Mouse (Mus musculus) brain, adult 10 weeks (tissue): Measurements from ENCODE around the gene Jpt2. TPM values are rescaled to one million over a fixed set of nuclear protein-coding genes. Genes with fewer than 3 reads are reported as not detected.

Experiments used
- polyA plus RNA-seq: library from polyadenylated mRNA; stranded (reverse); fragments of 350-450 nt; fragmentation: Illumina TruSeq; extraction: RNeasy Lipid Tissue Mini Kit (QIAGEN cat#74804); gene quantifications from one replicate; pipeline ENCODE4 v1.2.3, GENCODE M21; 2015; ENCODE audit warnings: low read depth, low replicate concordance

The Jpt2 gene
- 7.4 TPM for polyA plus RNA-seq

GRCm38 (mm10) chr17:24960135-24960851 is at the start of gene Jpt2:
Gene Jpt2, minus strand, starts transcription at chr17:24960689.

GRCm38 (mm10) chr17:24936259-24937237 is 23.9 kb downstream of the Jpt2 start, which contains the start of gene Mapk8ip3:
Gene Mapk8ip3, minus strand, starts transcription at chr17:24936977.

GRCm38 (mm10) chr17:24896241-24896992 is 64.1 kb downstream of the Jpt2 start, which contains the start of gene Nme3:
Gene Nme3, plus strand, starts transcription at chr17:24896500.

DNA sequence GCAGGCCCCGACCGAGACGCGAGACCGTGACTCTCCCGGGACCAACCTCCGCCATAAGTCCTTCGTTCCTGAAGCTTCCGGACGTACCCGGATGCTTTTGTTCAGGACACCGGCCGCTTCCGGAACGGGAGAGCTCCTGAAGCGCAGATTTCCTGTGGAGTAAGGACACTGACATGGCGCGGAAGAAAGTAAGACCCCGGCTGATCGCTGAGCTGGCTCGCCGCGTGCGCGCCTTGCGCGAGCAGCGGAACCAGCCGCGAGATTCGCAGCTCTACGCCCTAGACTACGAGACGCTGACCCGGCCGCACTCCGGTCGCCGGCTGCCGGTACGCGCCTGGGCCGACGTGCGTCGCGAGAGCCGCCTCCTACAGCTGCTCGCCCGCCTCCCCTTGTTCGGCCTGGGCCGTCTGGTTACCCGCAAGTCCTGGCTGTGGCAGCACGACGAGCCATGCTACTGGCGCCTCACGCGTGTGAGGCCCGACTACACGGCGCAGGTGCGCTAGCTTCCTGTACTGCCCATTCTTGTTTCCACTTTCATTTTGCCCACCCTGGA is 65.4 kb downstream of the Jpt2 start, which contains the start of the genes Eme2 and Mrps34:
Gene Eme2, minus strand, starts transcription at position 93 of the 553 bp plus-strand sequence.
Gene Mrps34, plus strand, starts transcription at position 122 of the 553 bp plus-strand sequence.

Other genes starting within 250 kb of the Jpt2 start
- gene Rnf151, start 242.6 kb downstream of the Jpt2 start, polyA plus RNA-seq, result not detected
- 796 TPM for gene Rps2, start 242.6 kb downstream of the Jpt2 start, polyA plus RNA-seq
- gene Ndufb10, start 236.2 kb downstream of the Jpt2 start, polyA plus RNA-seq, result 517 TPM
- gene Rpl3l, start 232.9 kb downstream of the Jpt2 start, polyA plus RNA-seq, result 1.1 TPM
- gene Msrb1, start 224.0 kb downstream of the Jpt2 start, polyA plus RNA-seq, result 54.9 TPM
- gene Hs3st6, start 207.7 kb downstream of the Jpt2 start, polyA plus RNA-seq, result not detected
- gene Meiob, start 156.4 kb downstream of the Jpt2 start, polyA plus RNA-seq, result not detected
- 182 TPM for gene Hagh, start 120.5 kb downstream of the Jpt2 start, polyA plus RNA-seq
- 30.6 TPM for gene Fahd1, start 110.3 kb downstream of the Jpt2 start, polyA plus RNA-seq
- gene Igfals, start 94.7 kb downstream of the Jpt2 start, polyA plus RNA-seq, result not detected
- gene Nubp2, start 74.3 kb downstream of the Jpt2 start, polyA plus RNA-seq, result 42.4 TPM
- 74.8 TPM for gene Spsb3, start 74.0 kb downstream of the Jpt2 start, polyA plus RNA-seq
- gene Eme2, start 65.6 kb downstream of the Jpt2 start, polyA plus RNA-seq, result 29.7 TPM
- 84.8 TPM for gene Mrps34, start 65.6 kb downstream of the Jpt2 start, polyA plus RNA-seq
- gene Nme3, start 64.2 kb downstream of the Jpt2 start, polyA plus RNA-seq, result 78.4 TPM
- gene Mapk8ip3, start 23.7 kb downstream of the Jpt2 start, polyA plus RNA-seq, result 214 TPM
- 11.8 TPM for gene Cramp1l, start 55.1 kb upstream of the Jpt2 start, polyA plus RNA-seq
- gene Ift140, start 55.4 kb upstream of the Jpt2 start, polyA plus RNA-seq, result 13.7 TPM
- gene Tmem204, start 122.9 kb upstream of the Jpt2 start, polyA plus RNA-seq, result 13.5 TPM
- gene Telo2, start 155.3 kb upstream of the Jpt2 start, polyA plus RNA-seq, result 26.7 TPM
- gene Ptx4, start 160.1 kb upstream of the Jpt2 start, polyA plus RNA-seq, result not detected
- 34.5 TPM for gene Clcn7, start 172.7 kb upstream of the Jpt2 start, polyA plus RNA-seq
- not detected for gene Ccdc154, start 201.8 kb upstream of the Jpt2 start, polyA plus RNA-seq
- gene Gm38655, start 214.8 kb upstream of the Jpt2 start, polyA plus RNA-seq, result not detected
- gene BC003965, start 223.9 kb upstream of the Jpt2 start, polyA plus RNA-seq, result 24.5 TPM
- gene Unkl, start 227.7 kb upstream of the Jpt2 start, polyA plus RNA-seq, result 35.6 TPM